In genomic region chrX:99455581-99455980, GRCm38 (mm10) we compare ENCODE assay signal across 11 mouse cellular contexts. TPM values are rescaled to one million over a fixed set of nuclear protein-coding genes. Genes with fewer than 3 reads are reported as not detected.
DNase-seq lines count a peak whose midpoint lies in the region; ATAC-seq and TF ChIP-seq lines count a peak whose summit lies in the region.
"Had no signal": no experiment of that assay in that cellular context is flagged by ENCODE, and none has a peak within 500 bp of the region (broad histone marks: within the 10 kb centered on the region; RNA-seq: fewer than 3 reads in every experiment).

No protein-coding gene starts in this region.

- ATAC-seq in heart, embryonic 14.5 days (ENCODE audit: insufficient number of reproducible peaks, insufficient read depth, low FRiP score, low read depth): peak; percentile 60; the same call in 1 of the 2 replicates
- no peak for ATAC-seq in embryonic facial prominence, embryonic 12.5 days (ENCODE audit: insufficient number of reproducible peaks, insufficient read depth, low FRiP score, low TSS enrichment)
- peak; percentile 73 for ATAC-seq in hindbrain, postnatal 0 days
- peak; percentile 58 for ATAC-seq in neural tube, embryonic 13.5 days (ENCODE audit: low read depth)
- no peak for ATAC-seq in monocyte, adult 5-6 weeks (replicated peaks; ENCODE audit: insufficient number of reproducible peaks, low FRiP score, low TSS enrichment, poor library complexity, severe bottlenecking)

- 0 out of 2 replicates have a peak, but pooled peaks cover 3% of the 10 kb centered on the region for H3K27me3 ChIP-seq in heart, embryonic 14.5 days (ENCODE audit: control insufficient read depth, insufficient read depth, low read length)
- H3K27me3 ChIP-seq in embryonic facial prominence, embryonic 12.5 days: peaks cover 9% of the 10 kb centered on the region; the same call in 1 of the 2 replicates
- no peaks in the 10 kb centered on the region for H3K27me3 ChIP-seq in hindbrain, postnatal 0 days (ENCODE audit: insufficient read depth, low read length)
- H3K27me3 ChIP-seq in neural tube, embryonic 13.5 days: peaks cover 59% of the 10 kb centered on the region
- H3K27me3 ChIP-seq: stomach, embryonic 15.5 days had no signal

- H3K4me3 ChIP-seq in heart, embryonic 14.5 days (ENCODE audit: control insufficient read depth in 1 of 2, insufficient read depth in 1 of 2, low read depth in 1 of 2, low read length in 2 of 2): no peak overlapping the region
- no peak overlapping the region for H3K4me3 ChIP-seq in embryonic facial prominence, embryonic 12.5 days
- H3K4me3 ChIP-seq in hindbrain, postnatal 0 days (ENCODE audit: low read length): no peak overlapping the region
- no peak overlapping the region for H3K4me3 ChIP-seq in neural tube, embryonic 13.5 days
- H3K4me3 ChIP-seq: stomach, embryonic 15.5 days had no signal

- intact Hi-C loops in heart, postnatal 14 days (cut with DNase I): no loop called here

- H3K4me2 ChIP-seq in heart, embryonic 14.5 days (ENCODE audit: low read length): no peak overlapping the region
- H3K4me2 ChIP-seq in embryonic facial prominence, embryonic 12.5 days (replicated peaks): no peak overlapping the region
- no peak overlapping the region for H3K4me2 ChIP-seq in hindbrain, postnatal 0 days (ENCODE audit: low read depth, low read length)
- H3K4me2 ChIP-seq in neural tube, embryonic 13.5 days: no peak overlapping the region
- H3K4me2 ChIP-seq: stomach, embryonic 15.5 days had no signal

- no peaks in the 10 kb centered on the region for H3K36me3 ChIP-seq in heart, embryonic 14.5 days (ENCODE audit: control insufficient read depth, insufficient read depth, low read length)
- no peaks in the 10 kb centered on the region for H3K36me3 ChIP-seq in embryonic facial prominence, embryonic 12.5 days
- no peaks in the 10 kb centered on the region for H3K36me3 ChIP-seq in hindbrain, postnatal 0 days (ENCODE audit: insufficient read depth, low read length)
- H3K36me3 ChIP-seq in neural tube, embryonic 13.5 days: no peaks in the 10 kb centered on the region
- H3K36me3 ChIP-seq: stomach, embryonic 15.5 days had no signal

- no peak for DNase-seq in heart, postnatal 14 days
- DNase-seq in hindbrain, postnatal 0 days (ENCODE audit: low spot score): peak; percentile 69
- DNase-seq in left cerebral cortex, adult 18-20 months (ENCODE audit: low spot score in 2 of 2): no peak
- DNase-seq in cerebellum, adult 9-11 months: no peak
- DNase-seq: heart, postnatal 4 days; lung, postnatal 4 days had no signal

- H3K9ac ChIP-seq in heart, embryonic 14.5 days (ENCODE audit: low read length): no peak overlapping the region
- H3K9ac ChIP-seq in embryonic facial prominence, embryonic 12.5 days: no peak overlapping the region
- no peak overlapping the region for H3K9ac ChIP-seq in hindbrain, postnatal 0 days (replicated peaks; ENCODE audit: low read length)
- H3K9ac ChIP-seq in neural tube, embryonic 13.5 days: no peak overlapping the region
- H3K9ac ChIP-seq: stomach, embryonic 15.5 days had no signal

- no peak overlapping the region for H3K27ac ChIP-seq in heart, embryonic 14.5 days (replicated peaks in 1 of 2; ENCODE audit: control insufficient read depth in 1 of 2, insufficient read depth in 1 of 2, low read depth in 2 of 2, low read length in 2 of 2)
- H3K27ac ChIP-seq in embryonic facial prominence, embryonic 12.5 days: peak overlapping the region; percentile 61; the same call in 1 of the 2 replicates
- H3K27ac ChIP-seq in hindbrain, postnatal 0 days: peak overlapping the region; percentile 36; the same call in 1 of the 2 replicates
- peak overlapping the region; percentile 42; the same call in 1 of the 2 replicates for H3K27ac ChIP-seq in neural tube, embryonic 13.5 days (replicated peaks)
- H3K27ac ChIP-seq: stomach, embryonic 15.5 days had no signal

- no peak for TF ChIP-seq CTCF in hindbrain, postnatal 0 days (IDR thresholded peaks at IDR 0.05; ENCODE audit: low read depth)

- peaks cover 16 to 22% of the 10 kb centered on the region in 2 experiments for H3K4me1 ChIP-seq in heart, embryonic 14.5 days (ENCODE audit: control insufficient read depth in 2 of 2, insufficient read depth in 2 of 2, low read length in 2 of 2)
- H3K4me1 ChIP-seq in embryonic facial prominence, embryonic 12.5 days: peaks cover 30% of the 10 kb centered on the region
- no peaks in the 10 kb centered on the region for H3K4me1 ChIP-seq in hindbrain, postnatal 0 days (ENCODE audit: insufficient read depth, low read length)
- peaks cover 46% of the 10 kb centered on the region for H3K4me1 ChIP-seq in neural tube, embryonic 13.5 days (replicated peaks)

- no peaks in the 10 kb centered on the region for H3K9me3 ChIP-seq in heart, embryonic 14.5 days (ENCODE audit: control insufficient read depth, low read length)
- H3K9me3 ChIP-seq in embryonic facial prominence, embryonic 12.5 days: no peaks in the 10 kb centered on the region
- no peaks in the 10 kb centered on the region for H3K9me3 ChIP-seq in hindbrain, postnatal 0 days (ENCODE audit: low read length)
- no peaks in the 10 kb centered on the region for H3K9me3 ChIP-seq in neural tube, embryonic 13.5 days
- H3K9me3 ChIP-seq: stomach, embryonic 15.5 days had no signal

- 31% methylated on average over 5 of the region's 5 CpGs for WGBS in heart, embryonic 14.5 days
- WGBS in embryonic facial prominence, embryonic 12.5 days: 21% methylated on average over 5 of the region's 5 CpGs
- 21% methylated on average over 5 of the region's 5 CpGs for WGBS in hindbrain, postnatal 0 days
- 23% methylated on average over 5 of the region's 5 CpGs for WGBS in neural tube, embryonic 13.5 days

RNA-seq across cellular contexts. Expression of gene Pja1, which starts 15.5 kb away (rescaled TPM):
- 85.5 and 86.1 TPM in 2 replicates for polyA plus RNA-seq in heart, embryonic 14.5 days (2014; fragmentation: Nextera tagmentation; extraction: Ambion mirVana)
- total RNA-seq in heart, postnatal 14 days (2021): 10 to 100 TPM; 26.8 to 29.9 TPM
- polyA plus RNA-seq in embryonic facial prominence, embryonic 12.5 days (2016; fragmentation: Nextera tagmentation; extraction: Ambion mirVana): 195 and 197 TPM in 2 replicates
- 194 and 216 TPM in 2 replicates for total RNA-seq in hindbrain, postnatal 0 days (2014; rRNA removed)
- 335 and 344 TPM in 2 replicates for polyA plus RNA-seq in hindbrain, postnatal 0 days (2015; fragmentation: Nextera tagmentation; extraction: Ambion mirVana)
- polyA plus RNA-seq in neural tube, embryonic 13.5 days (2015; fragmentation: Nextera tagmentation; extraction: Ambion mirVana): 321 and 339 TPM in 2 replicates
- total RNA-seq in left cerebral cortex, adult 18-20 months (2021): 100 to 1,000 TPM; 198 to 222 TPM
- total RNA-seq in monocyte, adult 5-6 weeks (2017): 24.7 to 42.9 TPM (median 36.5 TPM) in 3 replicates

Comparison
In these comparisons a context has a peak if more than half of its experiments do, and no peak if none do; other contexts are left out.
1. ATAC-seq: peak in heart, embryonic 14.5 days (single experiment), hindbrain, postnatal 0 days (single experiment) and neural tube, embryonic 13.5 days (single experiment); none in embryonic facial prominence, embryonic 12.5 days (single experiment) and monocyte, adult 5-6 weeks (single experiment).
2. H3K27ac ChIP-seq: peak in embryonic facial prominence, embryonic 12.5 days (single experiment), hindbrain, postnatal 0 days (single experiment) and neural tube, embryonic 13.5 days (single experiment); none in heart, embryonic 14.5 days (0 of 2).